Mouse (Mus musculus): Measurements from ENCODE around the gene Gm20388.

Gene Gm20388

GRCm38 (mm10) chr8:123891883-123892585 is 3981.4 kb downstream of the Gm20388 start:
- peak; percentile 2 for DNase-seq (ENCODE audit: inconsistent ontology term)

- DNase-seq (ENCODE audit: inconsistent ontology term): no peak
Measured at GRCm38 (mm10) chr8:123892586-123893155, 3982.0 kb downstream of the Gm20388 start.

- DNase-seq (ENCODE audit: inconsistent ontology term): no peak
Measured at GRCm38 (mm10) chr8:123893413-123893812, 3982.8 kb downstream of the Gm20388 start.

GRCm38 (mm10) chr8:123894502-123895097 is 3984.0 kb downstream of the Gm20388 start, which contains the start of gene Acta1:
TSS of gene Acta1 (minus strand) at chr8:123894751.
- DNase-seq (ENCODE audit: inconsistent ontology term): no peak

- DNase-seq (ENCODE audit: inconsistent ontology term): no peak
Measured at GRCm38 (mm10) chr8:123895230-123895629, 3984.6 kb downstream of the Gm20388 start.

GRCm38 (mm10) chr8:123895680-123896365 is 3985.2 kb downstream of the Gm20388 start:
- no peak for DNase-seq (ENCODE audit: inconsistent ontology term)

GRCm38 (mm10) chr8:123896366-123896761 is 3985.7 kb downstream of the Gm20388 start:
- DNase-seq (ENCODE audit: inconsistent ontology term): no peak

- no peak for DNase-seq (ENCODE audit: inconsistent ontology term)
Measured at GRCm38 (mm10) chr8:123896774-123897173, 3986.1 kb downstream of the Gm20388 start.

- DNase-seq (ENCODE audit: inconsistent ontology term): no peak
Measured at GRCm38 (mm10) chr8:123898576-123898975, 3987.9 kb downstream of the Gm20388 start.

- DNase-seq (ENCODE audit: inconsistent ontology term): no peak
Measured at GRCm38 (mm10) chr8:123899366-123899765, 3988.7 kb downstream of the Gm20388 start.

GRCm38 (mm10) chr8:123902653-123903052 is 3992.0 kb downstream of the Gm20388 start:
- DNase-seq (ENCODE audit: inconsistent ontology term): no peak

- DNase-seq (ENCODE audit: inconsistent ontology term): no peak
Measured at GRCm38 (mm10) chr8:123907604-123908003, 3997.0 kb downstream of the Gm20388 start.

- DNase-seq (ENCODE audit: inconsistent ontology term): no peak
Measured at GRCm38 (mm10) chr8:123912265-123912664, 4001.6 kb downstream of the Gm20388 start.

GRCm38 (mm10) chr8:123914635-123915034 is 4004.0 kb downstream of the Gm20388 start:
- DNase-seq (ENCODE audit: inconsistent ontology term): no peak

- DNase-seq (ENCODE audit: inconsistent ontology term): peak; percentile 79
Measured at GRCm38 (mm10) chr8:123924719-123925118, 4014.1 kb downstream of the Gm20388 start.

- DNase-seq (ENCODE audit: inconsistent ontology term): no peak
Measured at GRCm38 (mm10) chr8:123925671-123926070, 4015.0 kb downstream of the Gm20388 start.

GRCm38 (mm10) chr8:123929026-123929425 is 4018.4 kb downstream of the Gm20388 start:
- no peak for DNase-seq (ENCODE audit: inconsistent ontology term)

GRCm38 (mm10) chr8:123948942-123949685 is 4038.5 kb downstream of the Gm20388 start, which contains the start of gene Nup133:
TSS of gene Nup133 (minus strand) at chr8:123949265.
- DNase-seq (ENCODE audit: inconsistent ontology term): peak; percentile 99

- no peak for DNase-seq (ENCODE audit: inconsistent ontology term)
Measured at GRCm38 (mm10) chr8:123949686-123949986, 4039.0 kb downstream of the Gm20388 start.

- peak; percentile 62 for DNase-seq (ENCODE audit: inconsistent ontology term)
Measured at GRCm38 (mm10) chr8:123950077-123950802, 4039.6 kb downstream of the Gm20388 start.

- DNase-seq (ENCODE audit: inconsistent ontology term): no peak
Measured at GRCm38 (mm10) chr8:123953686-123954085, 4043.0 kb downstream of the Gm20388 start.

Data from Muller cell, postnatal 12 days (primary cell).